Mouse (Mus musculus): ENCODE results near the gene Fblim1. TPM values are rescaled to one million over a fixed set of nuclear protein-coding genes. Genes with fewer than 3 reads are reported as not detected.
A peak's percentile ranks its signal among the peaks of the same experiment; 100 is the strongest.

The Fblim1 gene
- 1 to 10 TPM in 1 of 2 experiments, under 1 TPM in 1; 0.96 to 1.6 TPM for total RNA-seq (2021)

GRCm38 (mm10) chr4:141605861-141606260 lies at the start of gene Fblim1:
Gene Fblim1 (minus strand): TSS chr4:141606096.
- intact Hi-C loops (cut with DNase I) = no loop called here
- no peak for DNase-seq (ENCODE audit: low spot score in 2 of 2)

DNA sequence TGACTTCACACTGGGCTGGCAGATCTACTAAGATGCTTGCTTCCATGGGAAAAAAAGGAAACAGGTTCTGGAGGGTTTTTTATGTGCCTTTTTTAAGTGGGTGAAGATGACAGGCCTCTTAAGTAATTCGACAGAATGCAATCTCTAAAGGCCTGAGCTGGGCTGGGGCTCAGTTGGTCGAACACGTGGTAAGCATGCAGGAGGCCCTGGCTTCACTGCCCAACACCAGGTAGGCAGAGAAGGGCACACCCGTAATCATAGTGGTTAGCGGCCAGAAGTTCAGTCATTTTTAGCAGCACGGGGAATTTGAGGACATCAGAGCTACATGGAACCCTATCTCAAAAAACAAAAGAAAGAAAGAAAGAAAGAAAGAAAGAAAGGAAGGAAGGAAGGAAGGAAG lies 48.6 kb upstream of the Fblim1 start:
- intact Hi-C loops (cut with DNase I) = no loop called here
- no peak for DNase-seq (ENCODE audit: low spot score in 2 of 2)

GRCm38 (mm10) chr4:141653813-141654212 lies 47.9 kb upstream of the Fblim1 start:
- DNase-seq (ENCODE audit: low spot score in 2 of 2) = no peak
- intact Hi-C loops (cut with DNase I) = no loop called here

GRCm38 (mm10) chr4:141653044-141653443 lies 47.1 kb upstream of the Fblim1 start:
- DNase-seq (ENCODE audit: low spot score in 2 of 2) = no peak
- intact Hi-C loops (cut with DNase I) = no loop called here

DNA sequence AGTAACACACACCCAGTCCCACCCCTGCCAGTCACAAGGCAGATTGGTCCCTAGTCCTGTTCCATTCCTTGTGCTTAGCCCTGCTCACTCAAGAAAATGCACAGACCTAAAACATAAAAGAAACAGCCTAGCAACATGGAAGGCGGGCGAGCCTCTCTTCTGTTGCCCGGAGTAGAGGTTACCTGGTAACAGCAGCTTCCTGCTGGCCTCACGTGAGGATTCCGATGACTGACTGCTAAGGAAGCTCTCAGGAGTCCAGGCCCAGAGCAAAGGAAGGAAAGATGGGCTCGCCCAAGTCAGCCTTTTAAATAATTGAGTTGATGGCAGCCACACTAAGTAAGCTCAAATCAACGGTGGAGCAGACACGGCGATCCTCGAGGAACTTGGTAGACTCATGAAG lies 46.0 kb upstream of the Fblim1 start:
- no peak for DNase-seq (ENCODE audit: low spot score in 2 of 2)
- intact Hi-C loops (cut with DNase I) = no loop called here

DNA sequence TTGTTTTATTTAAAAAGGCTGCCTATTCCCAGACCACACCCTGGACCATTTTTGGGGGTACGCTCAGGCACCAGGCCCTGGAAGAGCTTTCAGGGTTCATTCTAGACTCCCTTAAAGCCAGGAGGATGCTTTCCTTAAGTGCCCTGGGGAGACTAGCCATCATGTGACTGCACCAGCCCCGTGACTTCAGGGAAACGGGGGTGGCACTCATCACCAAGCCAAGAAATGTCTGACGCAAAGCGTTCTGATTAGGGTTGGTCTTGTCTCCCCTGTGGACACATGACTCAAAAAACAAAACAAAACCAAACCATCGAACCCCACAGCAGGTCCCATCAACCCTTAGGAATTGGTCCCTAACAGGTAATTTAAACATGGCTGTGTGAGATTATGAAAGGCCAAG lies 45.4 kb upstream of the Fblim1 start:
- intact Hi-C loops (cut with DNase I) = no loop called here
- no peak for DNase-seq (ENCODE audit: low spot score in 2 of 2)

DNA sequence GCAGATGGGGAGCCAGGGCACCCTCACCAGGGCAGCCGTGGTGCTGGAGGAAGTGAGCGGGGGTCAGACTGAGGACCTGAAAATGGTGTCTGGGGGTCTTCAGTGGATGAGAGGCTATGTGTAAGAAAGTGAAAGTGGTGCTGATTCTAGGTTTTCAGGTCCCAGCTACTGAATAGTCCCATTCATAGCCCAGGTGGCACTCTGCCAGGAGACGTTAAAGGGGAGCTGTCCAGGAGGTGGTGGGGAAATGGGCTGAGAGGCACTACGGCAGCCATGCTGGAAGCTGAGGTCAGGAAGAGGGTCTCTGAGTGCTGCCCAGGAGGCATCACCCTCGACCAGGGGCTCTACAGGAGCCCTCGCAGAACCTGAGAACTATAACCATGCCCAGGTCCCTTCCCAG lies 43.3 kb upstream of the Fblim1 start:
- DNase-seq (ENCODE audit: low spot score in 2 of 2) = no peak
- intact Hi-C loops (cut with DNase I) = no loop called here

DNA sequence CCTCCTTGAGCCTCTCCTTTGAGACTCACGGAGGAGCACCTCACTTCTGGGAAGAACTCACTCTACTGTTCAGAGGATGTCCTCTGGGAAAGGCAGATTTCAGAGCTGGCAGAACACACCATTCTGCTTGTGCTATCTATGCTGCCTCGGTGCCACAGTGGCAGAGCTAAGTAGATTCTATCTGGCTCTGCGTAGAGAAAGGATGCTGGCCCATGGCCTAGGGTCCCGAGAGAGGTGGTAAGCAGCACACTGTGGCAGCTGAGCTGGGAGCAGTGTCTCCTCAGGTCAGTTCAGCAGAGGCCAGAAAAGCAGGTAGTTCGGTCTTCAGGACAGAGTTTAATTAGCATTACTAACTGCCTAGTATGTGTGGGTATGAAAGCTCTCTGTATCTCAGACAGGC lies 42.4 kb upstream of the Fblim1 start:
- no peak for DNase-seq (ENCODE audit: low spot score in 2 of 2)
- intact Hi-C loops (cut with DNase I) = no loop called here

- no peak for DNase-seq (ENCODE audit: low spot score in 2 of 2)
- intact Hi-C loops (cut with DNase I) = no loop called here
Observed at GRCm38 (mm10) chr4:141647187-141647586, 41.3 kb upstream of the Fblim1 start.

GRCm38 (mm10) chr4:141645988-141646387 lies 40.1 kb upstream of the Fblim1 start:
- intact Hi-C loops (cut with DNase I) = no loop called here
- no peak for DNase-seq (ENCODE audit: low spot score in 2 of 2)

DNA sequence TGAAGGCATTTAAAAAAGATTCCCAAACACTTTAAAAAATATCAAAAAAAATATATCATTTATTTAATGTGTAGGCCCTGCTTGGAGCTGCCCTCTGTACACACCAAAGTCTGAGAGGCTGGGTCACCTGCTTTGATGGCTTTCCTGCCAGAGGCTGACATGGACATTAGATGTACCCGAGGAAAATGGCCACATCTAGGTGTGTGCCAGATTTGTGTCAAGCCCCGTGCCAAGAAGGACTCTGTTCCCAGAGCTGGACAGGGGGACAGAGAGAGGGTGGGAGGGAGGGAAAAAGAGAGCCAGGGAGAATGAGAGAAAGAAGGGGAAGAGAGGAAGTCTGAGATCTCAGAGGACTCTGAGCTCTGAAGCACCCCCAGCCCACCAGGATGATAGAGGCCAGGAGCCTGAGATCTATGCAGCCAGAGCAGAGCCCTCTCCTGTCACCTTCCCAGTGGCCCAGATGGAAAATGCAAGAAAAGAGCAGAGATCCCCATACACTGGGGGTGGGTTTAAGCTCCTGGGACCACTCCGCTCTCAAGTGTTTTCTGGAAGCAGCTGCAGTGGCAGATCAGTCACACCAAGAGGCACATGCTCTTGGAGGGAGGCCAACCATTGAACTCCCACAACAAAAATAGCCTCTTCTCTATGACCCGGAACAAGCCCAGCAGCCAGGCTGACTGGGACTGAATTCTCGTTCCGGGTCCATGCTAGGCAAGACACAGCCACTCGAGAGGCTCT lies 37.4 kb upstream of the Fblim1 start:
- peak; percentile 60 to 73 for DNase-seq (ENCODE audit: low spot score in 2 of 2)
- intact Hi-C loops (cut with DNase I) = no loop called here

DNA sequence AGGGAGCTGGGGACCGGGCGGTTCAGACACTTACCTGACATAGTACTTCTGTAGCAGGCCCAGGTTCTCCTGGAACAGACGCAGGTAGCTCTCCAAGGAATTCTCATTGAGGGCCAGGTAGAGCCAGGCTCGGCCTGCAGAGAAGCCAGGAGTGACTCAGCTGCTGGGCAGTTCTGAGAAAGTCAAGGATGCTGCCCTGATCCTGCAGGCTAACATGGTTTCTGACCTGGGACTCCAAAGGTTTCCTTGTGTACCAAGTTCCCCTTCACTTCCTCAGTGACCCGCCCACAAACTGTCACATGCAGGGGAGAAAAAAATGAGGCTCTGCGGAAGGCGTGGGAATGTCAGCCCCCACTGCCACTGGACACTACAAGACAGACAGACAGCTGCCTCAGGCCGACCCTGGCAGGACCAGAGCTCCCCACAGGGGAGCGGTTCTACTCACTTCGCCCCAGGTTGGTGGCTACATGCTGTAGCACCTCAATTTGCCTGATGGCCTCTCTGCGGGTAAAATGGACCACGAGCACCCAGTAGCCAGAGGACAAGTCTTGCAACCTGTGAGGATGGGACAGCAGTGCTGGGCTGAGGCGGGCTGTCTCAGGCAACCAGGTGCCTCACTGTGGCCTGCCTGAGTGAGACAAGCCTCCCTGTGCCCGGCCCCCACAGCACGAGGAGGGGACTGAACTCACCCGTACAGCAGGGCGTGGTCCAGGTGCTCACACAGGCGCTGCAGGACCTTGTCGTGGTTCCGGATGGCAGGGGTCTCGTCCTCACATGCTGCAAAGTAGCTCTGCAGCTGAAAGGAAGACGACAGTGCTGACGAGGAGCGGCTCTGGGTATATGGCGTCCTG lies 36.3 kb upstream of the Fblim1 start:
- intact Hi-C loops (cut with DNase I) = no loop called here
- no peak for DNase-seq (ENCODE audit: low spot score in 2 of 2)

DNA sequence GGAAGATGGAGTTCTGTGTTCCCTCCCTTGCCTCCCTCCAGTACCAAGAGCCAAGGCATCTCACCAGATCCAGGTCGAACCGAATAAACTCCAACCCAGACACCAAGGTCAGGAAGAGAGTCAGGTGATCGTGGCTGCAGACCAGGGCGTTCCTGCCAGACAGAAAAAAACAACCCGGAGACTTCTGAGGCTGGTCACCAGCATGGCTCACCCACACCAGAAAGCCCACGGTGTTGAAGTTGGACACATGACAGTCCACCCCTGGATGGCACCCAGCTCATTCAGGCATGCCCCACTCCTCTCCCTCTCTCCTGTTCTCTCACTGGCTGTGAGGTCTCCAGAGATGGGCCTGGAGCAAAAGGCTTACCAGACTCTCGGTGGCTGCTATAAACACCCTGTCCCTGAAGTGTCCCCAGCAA lies 35.5 kb upstream of the Fblim1 start:
- intact Hi-C loops (cut with DNase I) = no loop called here
- DNase-seq (ENCODE audit: low spot score in 2 of 2) = no peak

DNA sequence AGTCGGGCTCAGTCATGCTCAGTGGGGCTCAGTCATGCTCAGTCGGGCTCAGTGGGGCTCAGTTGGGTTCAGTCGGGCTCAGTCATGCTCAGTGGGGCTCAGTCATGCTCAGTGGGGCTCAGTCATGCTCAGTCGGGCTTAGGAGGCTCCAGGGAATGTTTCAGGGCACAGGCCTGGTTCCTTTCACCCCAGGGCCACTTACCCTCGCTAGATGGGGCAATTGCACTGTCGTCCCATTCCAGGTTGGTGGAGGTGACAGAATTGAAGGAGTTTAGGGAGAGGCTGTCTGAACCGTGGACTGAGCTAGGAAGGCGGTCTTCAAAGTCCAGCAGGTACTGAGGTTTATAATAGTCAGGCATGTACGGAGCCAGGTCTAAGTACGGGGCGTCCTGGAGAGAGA lies 33.6 kb upstream of the Fblim1 start:
- DNase-seq (ENCODE audit: low spot score in 2 of 2) = no peak
- intact Hi-C loops (cut with DNase I) = no loop called here

GRCm38 (mm10) chr4:141636693-141637092 lies 30.8 kb upstream of the Fblim1 start:
- intact Hi-C loops (cut with DNase I) = no loop called here
- DNase-seq (ENCODE audit: low spot score in 2 of 2) = no peak

DNA sequence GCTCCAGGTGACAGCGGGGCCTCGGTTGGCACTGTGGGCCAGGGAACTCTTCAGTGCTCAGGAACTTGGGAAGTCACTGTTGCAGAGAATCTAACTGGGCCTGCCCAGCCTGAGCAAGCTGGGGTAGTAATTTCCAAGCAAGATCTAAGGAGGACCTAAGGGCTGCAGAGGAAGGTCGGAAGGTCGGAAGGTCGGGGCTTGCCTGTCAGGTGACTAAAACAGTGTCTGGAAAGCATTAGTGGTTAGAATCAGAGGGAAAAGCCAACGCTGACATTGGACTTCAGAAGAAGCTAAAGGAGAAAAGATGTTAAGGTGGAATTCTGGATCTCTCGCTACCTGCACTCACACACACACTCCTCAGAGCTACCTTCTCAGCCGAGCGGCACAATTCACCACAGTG lies 30.1 kb upstream of the Fblim1 start:
- intact Hi-C loops (cut with DNase I) = no loop called here

DNA sequence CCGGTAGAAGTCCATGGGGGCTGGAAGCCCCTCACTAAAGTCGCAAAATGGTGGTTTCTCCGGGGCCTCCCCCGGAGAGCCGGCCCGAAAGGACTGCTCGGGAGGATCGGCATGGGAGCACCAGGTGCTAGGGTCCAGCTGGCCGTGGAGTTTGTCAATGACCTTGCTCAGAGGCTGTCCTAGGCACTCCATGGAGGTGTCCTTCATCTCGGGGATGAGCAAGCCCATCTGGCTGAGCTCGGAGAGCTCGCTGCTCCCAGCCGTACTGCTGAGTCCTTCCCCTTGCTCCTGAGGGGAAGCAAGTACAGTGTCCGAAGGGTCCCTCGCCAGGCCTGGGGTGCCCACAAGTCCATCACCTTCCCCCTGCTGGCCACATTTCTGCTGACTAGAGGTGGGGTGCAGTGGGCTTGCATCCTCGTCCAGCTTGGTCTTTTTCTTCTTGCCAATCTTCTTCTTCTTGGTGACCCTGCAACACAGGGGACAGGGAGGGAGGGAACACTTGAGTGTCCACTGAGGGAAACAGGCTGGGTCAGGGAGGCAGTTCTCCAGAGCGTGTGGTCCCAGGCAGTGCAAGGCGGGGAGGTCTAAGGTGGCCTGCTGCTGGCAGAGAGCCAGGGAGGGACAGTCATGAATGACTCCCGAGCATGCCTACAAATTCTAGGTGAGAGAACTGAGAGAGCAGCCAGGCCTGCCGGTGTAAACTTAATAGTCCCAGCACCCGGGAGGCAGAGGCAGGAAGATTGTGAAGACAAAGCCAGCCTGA lies 26.4 kb upstream of the Fblim1 start:
- DNase-seq (ENCODE audit: low spot score in 2 of 2) = no peak
- intact Hi-C loops (cut with DNase I) = no loop called here

More for the DNA sequence above, 30.1 kb upstream of the Fblim1 start:
- no peak for DNase-seq (ENCODE audit: low spot score in 2 of 2)

DNA sequence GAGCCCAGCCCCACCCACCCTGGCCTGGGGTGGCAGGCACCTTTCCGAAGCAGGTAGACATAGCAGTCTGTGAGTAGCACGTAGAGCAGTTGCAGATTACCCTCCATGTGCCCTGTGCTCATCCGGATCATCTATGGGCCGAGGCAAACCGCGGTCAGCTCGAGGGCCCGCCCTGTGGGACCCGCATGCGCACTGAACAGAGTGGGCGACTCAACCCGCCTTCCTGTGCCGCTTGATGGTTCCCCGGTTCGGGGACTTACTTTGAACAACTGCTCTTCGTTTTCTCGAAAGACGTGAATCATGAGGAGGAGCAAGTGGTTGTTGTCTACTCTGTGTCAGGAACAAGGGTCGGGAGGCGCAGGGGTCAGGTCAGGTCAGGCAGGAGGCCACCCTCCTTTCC lies 25.4 kb upstream of the Fblim1 start:
- intact Hi-C loops (cut with DNase I) = no loop called here
- no peak for DNase-seq (ENCODE audit: low spot score in 2 of 2)

DNA sequence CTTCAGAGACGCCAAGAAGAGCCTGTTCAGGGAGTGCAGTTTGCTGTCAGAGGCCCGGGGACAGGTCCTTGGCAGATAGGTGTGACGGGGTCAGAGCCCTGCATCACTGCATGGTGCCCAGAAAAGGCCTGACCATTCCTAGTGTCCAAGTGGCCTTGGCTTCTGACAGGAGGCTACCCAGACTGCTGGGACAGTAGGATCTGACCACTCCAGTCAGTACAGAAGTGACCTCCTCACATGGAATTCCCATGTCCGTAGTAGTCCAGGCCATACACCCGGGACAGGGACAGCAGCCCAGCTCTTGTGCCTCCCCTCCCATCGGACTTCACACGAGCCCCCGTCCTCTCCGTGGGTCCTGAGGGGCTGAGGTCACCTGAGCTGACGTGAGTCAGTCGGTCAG lies 24.1 kb upstream of the Fblim1 start:
- intact Hi-C loops (cut with DNase I) = no loop called here
- no peak for DNase-seq (ENCODE audit: low spot score in 2 of 2)

GRCm38 (mm10) chr4:141628661-141629060 lies 22.8 kb upstream of the Fblim1 start:
- intact Hi-C loops (cut with DNase I) = no loop called here
- no peak for DNase-seq (ENCODE audit: low spot score in 2 of 2)

Data from left cerebral cortex, postnatal 25 days (tissue).